Mouse (Mus musculus): ENCODE measurements at regions not wholly inside any gene's neighbourhood (a gene's known extent, or its start where the extent isn't known, plus 50 kb on each side); places are given as distances from the start of the nearest gene placed in this dataset.

- TF ChIP-seq CTCF (IDR thresholded peaks at IDR 0.05; ENCODE audit: extremely low read depth, insufficient read depth, insufficient read length, insufficient replicate concordance) (no peak), POLR2A (IDR thresholded peaks at IDR 0.05; ENCODE audit: low read depth, low read length) (no peak)
Measured at GRCm38 (mm10) chr4:33585821-33586220, 275.7 kb downstream of the Rngtt start.

Measured in spleen, adult 2 months (tissue).